Mouse (Mus musculus): ENCODE measurements around the gene Atg13.
"Not testable (repeated sequence)": the region's sequence is repeated elsewhere in the genome, so short reads cannot be mapped to it uniquely, and the experiment has no call there.

Gene Atg13

DNA sequence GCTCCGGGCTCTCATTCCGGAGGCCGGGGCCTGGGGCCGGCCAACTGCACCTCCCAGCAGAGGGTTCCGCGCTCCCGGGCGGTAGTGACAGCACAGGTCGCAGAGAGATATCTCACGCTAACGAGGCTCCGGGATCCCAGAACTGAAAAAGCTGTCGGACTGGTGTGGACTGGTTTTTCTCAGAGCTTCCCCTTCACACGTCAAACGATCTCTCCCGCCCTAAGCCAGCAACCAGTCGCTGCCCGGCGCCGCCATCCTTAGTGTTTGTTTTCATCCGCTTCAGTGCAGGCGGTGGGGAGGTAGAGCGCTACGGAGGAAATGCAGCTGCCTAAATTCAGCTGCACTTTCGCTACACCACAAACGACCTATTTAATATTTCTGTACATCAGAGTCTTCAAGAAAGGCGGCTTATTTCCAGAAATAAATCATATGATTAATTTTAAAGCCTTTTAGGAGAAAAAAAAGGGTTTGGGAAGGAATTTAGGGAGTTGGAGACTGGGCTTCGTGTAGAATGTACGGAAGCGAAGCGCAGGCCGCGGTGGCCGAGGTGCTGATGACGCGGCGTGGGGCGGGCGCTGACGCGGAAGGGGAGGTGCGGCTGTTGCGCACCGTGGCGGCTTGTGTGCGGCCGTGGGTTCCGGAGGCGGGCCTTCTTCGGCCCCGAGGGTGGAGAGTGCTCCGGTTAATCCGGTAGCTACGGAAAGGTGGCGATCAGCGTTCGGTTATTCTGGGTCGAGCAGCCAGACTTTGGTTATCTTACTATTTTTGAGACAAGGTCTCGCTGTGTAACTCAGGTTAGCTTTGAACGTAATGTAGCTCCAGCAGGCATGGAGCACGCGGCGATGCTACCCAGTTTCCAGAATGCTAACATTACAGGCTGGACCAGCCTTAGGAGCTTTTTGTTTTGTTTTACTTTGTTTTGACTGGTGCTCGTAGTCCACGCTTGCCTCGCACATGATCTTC lies at the start of gene Atg13, which contains the start of gene Harbi1:
Gene Atg13 (minus strand): TSS at position 305 of the 963 bp plus-strand sequence.
Gene Harbi1 (plus strand): TSS at position 581 of the 963 bp plus-strand sequence.
- DNase-seq (ENCODE audit: inconsistent age in 2 of 2, low spot score in 1 of 2) = peak; percentile 94 to 97

DNA sequence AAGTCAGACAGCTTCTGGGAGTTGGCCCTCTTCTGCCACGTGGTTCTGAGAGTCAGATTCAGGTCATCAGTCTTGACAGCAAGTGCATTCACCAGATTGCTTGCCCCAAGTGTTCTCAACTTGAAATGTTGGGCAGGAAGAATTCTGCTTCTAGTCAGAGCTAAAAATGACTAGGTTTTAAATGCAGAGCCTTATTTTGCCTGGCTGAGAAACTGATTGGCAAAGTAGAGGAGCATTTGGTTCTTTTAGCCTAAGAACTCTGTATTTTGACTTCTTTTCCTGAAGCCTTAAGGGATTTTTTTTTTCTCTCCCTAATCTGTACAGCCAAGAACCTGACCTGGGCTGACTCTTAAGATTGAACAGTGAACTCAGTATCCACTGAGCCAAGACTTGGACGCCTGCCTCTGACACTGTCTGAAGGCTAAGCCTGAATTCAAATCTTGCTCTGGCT lies 39.5 kb upstream of the Atg13 start:
- peak in 1 of 2 experiments; percentile 49 for DNase-seq (ENCODE audit: inconsistent age in 2 of 2, low spot score in 1 of 2)

DNA sequence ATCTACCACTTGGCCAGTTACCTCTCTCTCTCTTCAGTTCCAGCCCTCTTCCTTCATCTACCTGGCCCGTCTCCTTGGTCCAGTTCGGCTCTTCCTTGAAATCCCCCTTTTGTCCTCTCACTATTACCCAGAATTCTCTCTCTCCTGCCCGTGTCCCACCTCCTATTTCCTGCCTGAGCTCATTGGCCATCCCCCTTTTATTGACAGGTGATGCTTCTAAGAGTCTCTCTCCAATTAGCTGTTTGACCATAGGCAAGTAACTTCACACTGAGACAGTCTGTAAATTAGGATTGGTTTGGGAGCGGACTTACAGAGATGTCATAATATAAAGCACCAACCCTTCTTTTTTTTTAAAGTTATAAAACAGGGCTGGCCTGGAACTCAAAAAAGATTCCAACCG lies 34.3 kb upstream of the Atg13 start:
- no peak for DNase-seq (ENCODE audit: inconsistent age in 2 of 2, low spot score in 1 of 2)

DNA sequence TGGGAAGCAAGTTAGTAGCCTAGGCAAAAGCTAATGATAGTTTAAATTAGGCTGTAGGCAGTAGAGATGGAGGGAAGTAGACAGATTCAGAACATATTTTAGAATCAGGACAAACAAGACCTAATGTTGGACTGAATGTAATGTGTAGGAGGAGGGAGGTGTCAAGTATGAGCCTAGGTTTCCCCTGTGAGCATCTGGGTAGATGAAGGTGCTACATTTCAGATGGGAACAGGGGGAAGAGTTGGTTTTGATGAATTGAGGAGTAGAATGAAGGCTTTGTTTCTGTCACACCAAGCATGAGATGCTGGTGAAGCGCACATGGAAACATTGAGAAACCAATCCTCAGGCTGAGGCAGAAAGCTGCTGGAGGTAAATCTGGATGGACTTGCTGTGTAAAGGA lies 29.2 kb upstream of the Atg13 start:
- DNase-seq (ENCODE audit: inconsistent age in 2 of 2, low spot score in 1 of 2) = no peak

DNA sequence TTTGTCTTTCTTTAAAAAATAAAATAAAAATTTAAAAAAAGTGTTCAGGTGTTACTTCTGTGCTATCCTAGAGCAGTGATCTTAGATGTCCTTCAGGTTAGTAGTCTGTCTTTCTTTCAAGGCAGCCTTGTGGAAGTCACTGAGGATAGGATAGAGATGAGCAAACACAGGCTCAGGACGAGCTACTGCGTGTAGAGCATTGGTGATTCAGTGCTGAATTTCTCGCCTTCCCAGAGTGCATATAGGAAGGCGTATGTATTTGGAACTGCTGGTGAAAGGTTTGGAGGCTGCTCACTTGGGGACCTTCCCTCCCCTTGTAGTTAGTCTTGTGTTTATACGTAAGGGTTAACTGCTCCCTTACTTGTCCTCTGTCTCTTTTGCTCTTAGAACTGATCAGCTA lies 24.8 kb upstream of the Atg13 start:
- DNase-seq (ENCODE audit: inconsistent age in 2 of 2, low spot score in 1 of 2) = no peak

DNA sequence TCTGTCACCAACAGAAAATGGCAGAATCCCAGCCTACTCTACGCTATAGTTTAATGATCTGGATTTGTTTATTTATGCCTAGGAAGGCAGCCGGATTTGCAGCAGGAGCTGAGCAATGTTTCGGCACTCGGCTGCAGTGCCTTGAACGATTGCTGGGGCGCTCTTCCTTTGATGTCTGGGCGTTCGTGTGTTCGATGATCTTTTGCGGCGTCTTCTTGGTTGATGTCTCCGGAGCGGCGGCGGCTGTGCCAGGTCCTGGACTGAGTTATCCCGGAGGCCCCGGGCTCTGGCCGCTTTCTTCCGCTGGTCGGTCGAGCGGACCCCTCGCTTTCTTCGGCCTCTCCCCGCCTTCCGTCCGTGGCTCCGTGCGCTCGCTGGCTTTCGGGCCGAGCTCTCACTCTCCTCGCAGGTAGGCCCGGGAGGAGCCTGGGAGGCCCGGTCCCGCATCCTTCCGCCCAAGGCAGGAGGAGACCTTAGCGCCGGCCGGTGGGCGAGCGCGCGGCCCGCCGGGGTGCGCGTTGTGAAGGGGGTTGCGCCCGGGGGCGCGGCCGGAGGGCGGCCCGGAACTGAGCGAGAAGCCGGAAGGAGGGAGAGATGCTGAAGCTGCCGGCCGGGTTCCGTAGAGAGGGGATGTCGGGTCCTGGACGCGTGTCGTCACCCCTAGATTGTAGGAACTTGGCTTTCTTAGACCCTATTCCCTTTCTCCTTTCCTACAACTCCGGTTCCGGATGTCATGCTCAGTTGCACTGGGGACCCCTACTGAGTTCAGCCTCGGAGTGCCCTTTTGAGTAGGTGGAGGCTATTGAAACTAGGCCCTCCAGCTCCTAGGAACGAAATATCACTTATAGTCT lies 19.8 kb upstream of the Atg13 start, which contains the start of gene Ambra1:
Gene Ambra1 (plus strand): TSS at position 164 of the 851 bp plus-strand sequence.
- peak; percentile 90 to 95 for DNase-seq (ENCODE audit: inconsistent age in 2 of 2, low spot score in 1 of 2)

DNA sequence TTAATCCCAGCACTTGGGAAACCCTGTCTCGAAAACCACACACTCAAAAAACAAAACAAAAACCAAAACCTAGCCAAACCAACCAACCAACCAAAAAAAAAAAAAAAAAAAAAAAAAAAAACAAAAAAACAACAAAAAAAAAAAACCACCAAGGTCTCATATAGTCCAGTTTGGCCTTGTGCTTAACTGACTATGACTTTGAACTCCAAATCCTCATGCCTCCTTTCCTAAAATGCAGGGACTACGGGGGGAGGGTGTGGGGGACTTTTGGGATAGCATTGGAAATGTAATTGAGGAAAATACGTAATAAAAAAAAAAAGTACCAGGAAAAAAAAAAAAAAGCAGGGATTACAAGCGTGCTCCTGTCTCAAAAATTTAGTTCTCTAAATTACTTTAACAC lies 19.2 kb upstream of the Atg13 start:
- DNase-seq (ENCODE audit: inconsistent age in 2 of 2, low spot score in 1 of 2) = no peak

DNA sequence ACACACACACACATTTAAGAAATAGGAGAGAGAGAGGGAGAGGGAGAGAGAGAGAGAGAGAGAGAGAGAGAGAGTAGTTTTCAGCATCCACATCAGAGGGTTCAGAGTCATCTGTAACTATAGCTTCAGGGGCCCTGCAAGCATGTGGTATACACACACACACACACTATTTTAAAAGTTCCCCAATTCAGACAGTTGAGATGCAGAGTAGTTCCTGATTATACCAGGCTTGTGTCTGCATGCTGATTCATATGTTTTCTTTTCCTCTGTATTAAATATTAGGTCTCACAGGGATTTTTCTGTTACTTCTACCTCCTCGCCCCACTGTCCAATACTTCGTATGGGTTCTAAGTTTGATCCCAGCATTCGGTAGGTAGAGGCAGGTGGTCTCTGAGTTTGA lies 16.6 kb upstream of the Atg13 start:
- DNase-seq (ENCODE audit: inconsistent age in 2 of 2, low spot score in 1 of 2) = no peak

DNA sequence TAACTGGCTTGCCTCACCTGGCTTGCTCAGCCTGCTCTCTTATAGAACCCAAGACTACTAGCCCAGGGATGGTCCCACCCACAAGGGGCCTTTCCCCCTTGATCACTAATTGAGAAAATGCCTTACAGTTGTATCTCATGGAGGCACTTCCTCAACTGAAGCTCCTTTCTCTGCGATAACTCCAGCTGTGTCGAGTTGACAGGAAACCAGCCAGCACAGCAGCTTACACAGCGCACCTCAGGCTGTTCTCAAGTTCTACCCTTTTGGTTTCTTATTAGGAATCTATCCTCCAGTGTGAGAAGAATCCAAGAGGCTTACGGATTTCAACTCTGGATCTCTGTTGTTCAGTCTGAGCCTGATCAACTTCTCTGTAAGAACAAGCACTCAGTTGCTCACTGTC lies 15.1 kb upstream of the Atg13 start:
- DNase-seq (ENCODE audit: inconsistent age in 2 of 2, low spot score in 1 of 2) = not testable (repeated sequence)

DNA sequence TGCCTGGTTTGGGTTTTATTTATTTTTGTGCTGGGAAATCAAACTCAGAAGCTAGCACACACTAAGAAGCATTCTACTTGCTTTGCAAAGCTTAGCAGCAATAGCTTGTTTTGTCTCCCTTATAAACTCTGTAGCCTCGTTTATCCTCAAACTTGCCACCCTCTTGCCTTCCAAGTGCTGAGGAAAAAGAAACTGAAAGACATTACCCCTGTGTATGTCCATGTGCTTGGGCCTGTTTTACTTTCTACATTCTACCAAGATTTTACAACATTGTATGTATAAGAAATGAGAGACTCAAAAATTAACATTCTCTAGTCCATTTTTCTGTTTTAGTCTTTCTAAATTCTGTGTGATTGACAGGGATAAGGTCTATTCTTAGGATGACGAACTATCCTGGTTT lies 14.3 kb upstream of the Atg13 start:
- no peak for DNase-seq (ENCODE audit: inconsistent age in 2 of 2, low spot score in 1 of 2)

DNA sequence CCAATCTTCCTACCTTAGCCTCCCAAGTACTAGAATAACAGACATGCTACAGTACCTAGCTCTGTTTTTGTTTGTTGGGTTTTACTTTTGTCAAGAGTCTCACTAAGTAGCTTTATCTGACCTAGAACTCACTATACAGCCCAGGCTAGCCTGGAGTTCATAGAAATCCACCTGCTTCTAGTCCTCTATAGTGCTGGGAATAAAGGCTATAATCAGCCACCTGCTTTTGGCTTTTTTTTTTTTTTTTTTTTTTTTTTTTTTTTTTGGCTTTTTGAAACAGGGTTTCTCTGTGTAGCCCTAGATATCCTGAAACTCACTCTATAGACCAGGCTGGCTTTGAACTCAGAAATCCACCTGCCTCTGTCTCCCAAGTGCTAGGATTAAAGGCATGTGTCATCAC lies 13.6 kb upstream of the Atg13 start:
- no peak for DNase-seq (ENCODE audit: inconsistent age in 2 of 2, low spot score in 1 of 2)

DNA sequence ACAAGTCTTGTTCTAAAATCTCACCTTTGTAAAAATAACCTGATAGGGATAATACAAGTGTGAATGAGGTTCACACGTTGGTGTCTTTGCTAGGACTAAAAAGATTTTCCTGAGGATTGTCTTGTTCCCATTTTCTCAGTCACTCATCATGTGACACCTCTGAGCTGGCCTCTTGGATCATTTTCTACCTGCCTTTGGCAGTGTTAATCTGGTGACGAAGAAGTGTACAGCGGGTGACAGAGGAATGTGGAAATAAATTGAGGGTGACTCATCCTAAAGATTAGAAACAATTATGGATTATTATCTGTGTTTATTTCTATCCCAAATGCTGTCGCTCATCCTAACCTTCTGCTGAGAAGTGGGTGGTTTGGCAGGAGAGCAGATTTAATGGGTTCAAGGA lies 13.0 kb upstream of the Atg13 start:
- DNase-seq (ENCODE audit: inconsistent age in 2 of 2, low spot score in 1 of 2) = no peak

DNA sequence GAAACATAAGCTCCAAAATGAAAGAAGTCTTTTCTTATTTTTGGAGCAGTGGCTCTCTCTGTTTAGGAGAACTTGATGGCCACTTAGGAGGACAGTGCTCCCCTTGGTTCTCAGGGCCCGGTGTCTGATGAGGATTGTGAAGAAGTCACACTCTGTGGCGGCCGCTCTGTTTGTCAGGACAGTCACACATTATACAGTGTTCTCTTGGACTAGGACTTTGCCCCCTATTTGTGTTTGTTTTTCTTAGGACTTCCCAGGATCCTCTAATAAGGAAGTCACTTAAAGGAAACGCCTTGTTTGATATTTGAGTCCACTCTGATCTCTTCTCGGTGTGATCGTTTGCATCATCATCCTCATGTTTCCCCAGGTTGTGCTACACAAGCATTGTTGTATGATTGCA lies 7.9 kb upstream of the Atg13 start:
- no peak for DNase-seq (ENCODE audit: inconsistent age in 2 of 2, low spot score in 1 of 2)

DNA sequence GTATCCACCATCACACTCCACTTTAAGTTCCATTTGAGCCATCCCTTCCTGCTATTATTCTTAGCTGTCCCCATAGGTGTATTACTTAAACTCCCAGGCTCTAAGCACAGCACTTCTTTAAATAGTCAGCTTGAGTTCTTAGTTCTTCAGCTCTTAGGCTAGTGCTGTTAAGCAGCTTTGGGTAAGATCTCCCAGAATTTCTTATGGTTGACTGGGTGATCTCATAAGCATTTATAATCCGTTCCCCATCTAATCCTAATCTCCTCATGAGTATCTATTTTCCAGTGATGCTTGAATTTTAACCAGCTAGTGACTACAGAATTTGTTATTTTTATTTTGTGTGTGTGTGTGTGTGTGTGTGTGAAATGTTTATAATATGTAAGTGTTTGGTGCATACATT lies 4.5 kb upstream of the Atg13 start:
- DNase-seq (ENCODE audit: inconsistent age in 2 of 2, low spot score in 1 of 2) = no peak

DNA sequence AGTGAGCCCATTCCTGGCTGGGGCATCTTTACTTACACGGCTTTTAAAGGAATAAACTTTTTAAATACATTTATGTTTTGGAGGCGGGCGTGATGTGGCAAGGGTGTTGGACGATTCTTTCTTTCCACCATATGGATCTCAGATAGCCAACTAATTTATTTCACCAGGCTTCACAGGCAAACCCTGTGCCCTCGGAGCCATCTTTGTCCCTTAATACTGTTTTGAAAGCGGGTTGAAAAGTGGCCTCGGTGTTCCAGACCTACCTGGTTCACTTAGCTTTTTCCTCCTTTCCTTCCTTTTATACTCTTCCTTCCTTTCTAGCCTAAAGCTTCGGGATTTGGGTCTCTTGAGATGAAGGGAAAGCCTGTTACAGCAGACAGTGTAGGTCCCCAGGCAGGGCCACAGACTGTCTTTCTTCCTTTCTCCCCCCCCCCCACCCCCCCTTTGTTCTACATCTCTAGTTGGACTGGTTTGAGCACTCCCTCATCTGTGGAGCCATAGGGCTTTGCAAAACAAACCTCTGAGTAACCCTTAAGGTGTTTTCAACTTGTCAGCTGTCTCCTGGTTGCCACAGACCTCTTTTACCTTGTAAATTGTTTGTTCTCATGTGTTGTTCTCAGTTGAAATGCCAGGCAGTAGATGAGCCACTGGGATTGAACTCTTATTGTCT lies 1.0 kb upstream of the Atg13 start:
- peak in 1 of 2 experiments; percentile 59 for DNase-seq (ENCODE audit: inconsistent age in 2 of 2, low spot score in 1 of 2)

DNA sequence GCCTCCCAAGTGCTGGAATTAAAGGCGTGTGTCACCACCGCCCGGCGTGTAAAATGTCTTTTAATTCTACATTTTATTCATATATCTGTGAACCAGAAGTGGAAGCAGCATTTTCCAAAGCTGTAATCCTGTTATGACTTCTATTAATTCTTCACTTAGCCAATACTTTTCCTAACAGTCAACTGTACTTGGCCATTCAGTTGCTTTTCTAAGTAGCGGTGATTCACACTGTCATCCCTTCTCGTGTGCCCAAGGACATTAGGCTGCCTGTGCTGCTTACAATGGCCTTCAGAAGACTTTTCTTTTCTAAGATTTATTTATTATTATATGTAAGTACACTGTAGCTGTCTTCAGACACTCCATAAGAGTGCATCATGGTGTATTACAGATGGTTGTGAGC lies 2.0 kb downstream of the Atg13 start:
- DNase-seq (ENCODE audit: inconsistent age in 2 of 2, low spot score in 1 of 2) = peak; percentile 56 to 80

DNA sequence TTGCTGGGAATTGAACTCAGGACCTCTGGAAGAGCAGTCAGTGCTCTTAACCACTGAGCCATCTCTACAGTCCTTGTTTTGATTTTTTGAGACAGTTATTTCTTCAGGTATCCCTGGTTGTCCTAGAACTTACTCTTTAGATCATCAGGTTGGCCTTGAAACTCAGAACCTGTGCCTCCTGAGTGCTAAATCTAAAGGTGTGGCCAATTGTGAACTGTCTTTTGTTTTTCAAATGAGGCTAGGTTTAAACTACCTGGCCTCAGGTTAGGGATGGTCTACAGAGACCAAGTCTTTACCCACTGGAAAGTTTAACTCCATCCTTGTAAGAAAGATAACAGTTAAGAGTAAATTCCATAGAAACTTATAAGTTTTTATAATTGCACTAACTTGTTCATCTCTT lies 3.9 kb downstream of the Atg13 start:
- no peak for DNase-seq (ENCODE audit: inconsistent age in 2 of 2, low spot score in 1 of 2)

DNA sequence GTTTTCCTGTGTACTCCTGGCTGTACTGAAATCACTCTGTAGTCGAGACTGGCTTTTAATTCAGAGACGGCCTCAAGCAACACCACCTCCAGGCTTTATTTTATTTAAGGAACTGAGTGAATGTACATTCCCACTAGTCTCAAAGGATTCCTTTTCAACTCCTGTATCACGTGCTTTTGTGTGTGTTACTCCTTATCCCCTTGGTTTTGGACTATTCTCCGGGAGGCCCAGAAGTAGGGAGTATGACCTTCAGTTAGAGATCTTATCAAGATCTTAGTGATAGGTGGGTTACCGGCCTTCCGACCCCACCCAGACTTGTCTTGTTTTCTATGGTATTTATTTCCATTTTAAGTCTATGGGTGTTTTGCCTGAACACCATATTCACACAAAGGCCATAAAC lies 4.6 kb downstream of the Atg13 start:
- no peak for DNase-seq (ENCODE audit: inconsistent age in 2 of 2, low spot score in 1 of 2)

DNA sequence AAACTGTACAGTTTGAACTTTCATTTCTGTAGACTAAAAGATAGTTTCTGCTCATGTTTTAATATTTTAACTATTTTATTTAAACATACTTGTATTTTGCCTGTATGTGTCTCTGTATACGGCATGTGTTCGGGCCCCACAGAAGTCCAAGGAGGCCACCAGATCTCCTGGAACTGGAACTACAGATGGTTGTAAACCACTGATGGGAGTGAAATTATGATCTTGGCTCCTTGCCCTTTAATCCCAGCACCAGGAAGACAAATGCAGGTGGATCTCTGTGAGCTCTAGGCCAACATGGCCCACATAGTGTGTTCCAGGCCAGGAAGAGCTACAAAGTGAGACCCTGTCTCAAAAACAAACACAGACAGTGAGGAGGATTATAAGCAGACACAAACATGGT lies 9.0 kb downstream of the Atg13 start:
- DNase-seq (ENCODE audit: inconsistent age in 2 of 2, low spot score in 1 of 2) = no peak

DNA sequence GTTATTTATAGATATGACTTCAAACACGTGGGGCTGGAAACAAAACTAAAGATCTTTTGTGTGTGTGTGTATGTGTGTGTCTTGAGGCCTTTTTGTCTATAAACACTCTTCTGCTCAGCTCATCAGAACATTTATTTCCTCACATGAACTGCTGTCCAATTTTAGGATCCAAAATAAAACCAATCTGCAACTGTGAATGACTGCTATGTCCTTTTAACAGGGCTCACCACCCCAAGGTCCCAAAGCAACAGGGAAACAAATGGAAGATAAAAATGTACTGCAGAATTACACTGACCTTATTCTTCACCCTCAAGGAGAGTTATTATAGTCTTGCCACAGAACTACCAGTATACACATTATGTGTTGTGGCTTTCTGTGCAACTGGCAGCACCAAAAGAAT lies 11.2 kb downstream of the Atg13 start:
- peak in 1 of 2 experiments; percentile 62 for DNase-seq (ENCODE audit: inconsistent age in 2 of 2, low spot score in 1 of 2)

DNA sequence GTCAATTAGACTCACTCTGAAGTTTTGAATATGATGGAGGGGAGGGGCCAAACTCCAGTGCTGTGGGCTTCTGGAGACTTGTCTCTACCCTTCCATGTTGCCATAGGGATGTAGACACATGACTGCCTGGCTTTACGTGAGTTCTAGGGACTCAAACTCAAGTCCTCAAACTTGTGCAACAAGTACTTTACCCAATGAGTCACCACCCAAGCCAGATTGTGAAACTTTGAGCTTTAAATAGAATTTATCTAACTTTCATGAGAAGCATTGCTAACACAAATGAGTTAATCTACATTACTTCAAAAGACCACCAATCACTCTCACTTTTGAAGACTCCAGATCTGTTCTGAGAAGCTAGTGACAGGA lies 14.2 kb downstream of the Atg13 start:
- peak in 1 of 2 experiments; percentile 72 for DNase-seq (ENCODE audit: inconsistent age in 2 of 2, low spot score in 1 of 2)

Data from adrenal gland, adult (tissue).